Mouse (Mus musculus) heart, adult 11 months (tissue): Measurements from ENCODE around the gene Pde4dip.

Experiments used
- DNase-seq: peaks from one replicate; pipeline ENCODE4 v3.0.0; 2022

Pde4dip gene

GRCm38 (mm10) chr3:97888168-97888901, at the start of gene Pde4dip:
Pde4dip (minus strand) TSS chr3:97888707.
- no peak for DNase-seq

DNA sequence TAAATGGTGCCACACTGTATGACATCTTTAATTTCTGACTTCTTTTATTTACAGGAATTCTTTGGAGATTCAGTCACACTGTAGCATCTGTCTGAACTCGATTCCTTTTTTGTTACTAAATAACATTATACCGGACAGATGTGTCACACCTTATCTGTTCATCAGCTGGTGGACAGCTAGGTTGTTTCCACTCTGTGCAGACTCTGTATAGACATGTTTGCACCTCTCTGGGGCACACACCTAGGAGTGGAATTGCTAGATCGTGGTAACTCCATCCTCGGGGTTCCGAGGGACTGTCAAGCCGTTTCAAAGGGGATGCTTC, 49.4 kb upstream of the Pde4dip start:
- no peak for DNase-seq

GRCm38 (mm10) chr3:97937068-97937944, 48.8 kb upstream of the Pde4dip start:
- peak; percentile 81 for DNase-seq

- peak; percentile 64 for DNase-seq
Measured at GRCm38 (mm10) chr3:97934331-97935300, 46.1 kb upstream of the Pde4dip start.

DNA sequence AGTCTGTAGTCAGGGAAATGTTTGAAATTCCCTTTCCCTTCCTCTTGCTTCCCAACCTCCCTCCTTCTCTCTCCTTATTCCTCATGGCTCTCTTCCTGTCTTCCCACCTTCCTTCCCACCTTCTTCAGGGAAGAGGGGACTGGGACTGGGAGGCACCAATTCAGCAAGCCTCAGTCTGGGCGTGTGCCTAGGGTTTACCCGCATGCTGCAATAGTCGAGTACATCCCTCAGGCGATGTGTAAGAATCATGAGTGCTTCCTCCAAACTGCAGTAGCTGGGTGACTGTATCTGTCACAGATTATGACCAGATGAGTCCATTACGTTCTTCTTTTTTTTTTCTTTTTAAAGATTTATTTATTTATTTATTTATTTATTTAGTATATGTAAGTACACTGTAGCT, 45.3 kb upstream of the Pde4dip start:
- DNase-seq = peak; percentile 88

GRCm38 (mm10) chr3:97933251-97933650, 44.7 kb upstream of the Pde4dip start:
- peak; percentile 96 for DNase-seq

- DNase-seq = peak; percentile 18
Measured at GRCm38 (mm10) chr3:97932771-97933170, 44.3 kb upstream of the Pde4dip start.

DNA sequence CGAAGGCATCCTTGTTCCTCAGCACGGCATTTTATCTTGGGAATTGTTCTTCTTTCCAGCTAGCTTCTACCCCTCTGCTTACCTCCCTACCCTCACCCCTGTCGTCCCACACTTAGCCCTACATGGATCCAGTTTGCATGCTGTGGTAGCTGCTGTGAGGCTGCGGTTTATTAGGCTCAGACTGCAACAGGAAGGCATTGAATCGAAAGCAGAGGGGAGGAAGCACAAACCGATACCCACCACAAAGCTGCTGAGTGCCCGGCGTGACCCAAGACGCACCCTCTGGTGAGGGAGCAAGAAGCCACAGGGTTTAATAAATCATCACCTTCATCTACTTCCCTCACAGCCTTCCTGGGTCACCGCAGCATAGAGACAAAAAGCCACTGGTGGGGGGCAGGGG, 43.6 kb upstream of the Pde4dip start:
- peak; percentile 97 for DNase-seq

DNA sequence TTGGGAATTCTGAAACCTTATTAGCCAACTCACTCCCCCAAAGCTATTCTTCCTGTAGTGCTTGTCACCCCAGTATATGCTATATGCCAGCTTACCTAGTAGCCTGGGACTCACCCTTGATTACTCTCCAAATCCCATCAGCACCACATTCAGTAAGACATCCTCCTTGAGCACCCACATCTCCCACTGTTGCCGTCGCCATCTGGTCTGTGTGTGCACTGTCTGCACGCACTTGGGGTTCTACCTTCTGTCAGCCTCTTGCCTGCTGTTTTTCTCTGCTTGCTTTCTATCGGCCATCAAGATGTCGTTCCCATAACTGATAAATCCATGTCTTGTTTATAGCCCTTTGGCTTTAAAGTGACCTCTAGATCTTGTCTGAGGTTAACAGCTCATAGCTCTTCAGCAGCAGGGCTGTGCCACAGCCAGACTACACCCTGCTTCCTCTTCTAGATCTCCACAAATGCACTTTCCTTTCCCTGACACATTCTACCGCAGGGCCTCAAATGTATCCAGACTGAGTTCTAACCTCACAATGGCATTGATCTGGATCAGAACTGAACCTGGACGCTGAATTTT, 42.9 kb upstream of the Pde4dip start:
- DNase-seq = peak; percentile 91

DNA sequence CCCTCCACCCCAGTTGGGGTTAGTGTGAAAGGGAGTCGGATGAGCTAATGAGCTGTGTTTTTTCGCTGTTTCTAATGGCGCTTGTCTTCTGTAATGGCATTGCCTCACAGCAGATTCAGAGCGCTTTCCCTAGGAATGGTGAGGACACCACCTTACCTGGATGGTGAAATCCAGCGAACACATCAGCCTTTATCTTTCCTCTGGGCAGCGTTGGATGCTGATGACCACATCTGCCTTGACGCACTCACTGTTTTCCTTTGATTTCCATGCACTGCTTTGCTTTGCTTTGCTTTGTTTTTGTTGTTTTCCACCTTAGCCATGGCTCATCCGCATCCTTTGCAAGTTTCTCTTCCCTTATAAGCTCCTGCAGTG, 42.3 kb upstream of the Pde4dip start:
- peak; percentile 88 for DNase-seq

DNA sequence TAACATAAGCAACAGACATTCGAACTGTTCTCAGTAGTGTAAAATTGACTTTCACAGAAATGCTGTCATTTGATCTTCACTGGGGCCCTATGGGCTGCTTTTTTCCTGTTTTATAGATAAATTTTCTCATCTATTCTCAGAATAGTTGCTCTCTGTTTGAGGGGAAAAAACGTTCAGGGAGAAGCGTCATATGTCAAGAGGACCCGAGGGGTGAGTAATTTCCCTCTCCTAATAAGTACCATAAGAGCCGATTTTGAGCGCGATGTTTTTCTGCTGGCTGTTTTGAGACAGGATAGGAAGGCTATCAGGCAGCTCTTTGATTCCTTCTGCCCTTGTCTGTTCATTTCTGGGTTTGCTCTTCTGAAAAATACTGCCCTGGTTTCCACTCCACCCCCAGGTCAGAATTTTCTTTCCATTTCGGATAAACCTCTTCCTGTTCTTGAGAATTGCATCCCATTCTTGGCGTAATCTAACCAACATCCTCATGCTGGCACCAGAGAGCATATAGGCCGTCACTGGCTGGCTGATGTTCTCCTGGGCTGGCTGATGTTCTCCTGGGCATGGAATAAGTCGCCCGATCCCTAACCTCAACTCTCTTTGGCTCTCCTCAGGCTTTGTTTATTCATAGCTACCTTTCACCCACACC, 41.8 kb upstream of the Pde4dip start:
- DNase-seq = no peak

GRCm38 (mm10) chr3:97928968-97929858, 40.7 kb upstream of the Pde4dip start:
- peak; percentile 94 for DNase-seq

DNA sequence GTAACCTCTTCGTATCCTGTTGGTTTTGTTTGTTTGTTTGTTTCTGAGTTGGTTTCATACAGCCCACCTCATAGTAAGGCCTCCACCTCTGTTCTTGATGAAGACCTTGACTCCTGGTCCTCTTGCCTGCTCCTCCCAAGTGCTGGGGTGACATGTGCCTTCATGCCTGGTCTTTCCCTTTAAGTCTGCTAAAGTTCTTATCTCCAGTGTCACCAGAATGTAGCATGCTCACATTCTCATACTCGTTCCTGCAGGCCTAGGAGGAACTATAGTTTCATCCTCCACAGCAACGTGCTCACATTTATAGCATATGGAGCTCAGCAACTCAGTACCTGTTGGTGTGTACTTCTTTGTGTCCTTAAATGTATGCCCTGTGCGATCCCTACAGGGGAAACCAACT, 38.8 kb upstream of the Pde4dip start:
- peak; percentile 70 for DNase-seq

GRCm38 (mm10) chr3:97925246-97925645, 36.7 kb upstream of the Pde4dip start:
- peak; percentile 64 for DNase-seq

DNA sequence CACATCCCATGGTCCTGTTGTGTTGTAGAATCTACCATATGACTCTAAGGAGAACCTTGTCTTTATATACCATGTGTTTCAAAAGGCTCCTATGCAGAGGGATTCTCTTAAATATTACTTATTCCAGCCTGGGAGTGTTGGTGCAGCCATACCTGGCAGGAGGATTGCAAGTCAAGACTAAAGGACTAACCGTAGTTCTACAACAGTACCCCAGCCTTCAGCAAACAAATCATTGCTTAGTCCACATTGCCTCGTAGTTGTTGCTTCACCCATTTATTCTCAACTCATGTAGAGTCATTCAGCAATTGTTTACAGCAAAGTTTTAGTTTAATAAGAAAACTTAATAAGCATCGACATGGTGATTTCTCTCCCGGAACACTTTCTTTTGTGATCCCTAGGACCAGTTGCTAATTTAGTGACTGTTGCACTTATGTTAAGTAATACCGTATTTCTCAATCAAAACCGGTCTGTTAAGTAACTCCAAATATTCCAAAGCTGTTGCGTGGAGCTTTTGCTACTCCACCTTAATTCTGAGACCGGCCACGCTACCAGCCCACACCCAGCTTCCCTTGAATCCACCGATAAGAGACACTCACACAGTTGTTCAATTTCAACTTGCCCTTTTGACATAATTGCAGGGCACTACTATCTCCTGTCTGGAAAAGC, 30.5 kb upstream of the Pde4dip start:
- peak; percentile 22 for DNase-seq

DNA sequence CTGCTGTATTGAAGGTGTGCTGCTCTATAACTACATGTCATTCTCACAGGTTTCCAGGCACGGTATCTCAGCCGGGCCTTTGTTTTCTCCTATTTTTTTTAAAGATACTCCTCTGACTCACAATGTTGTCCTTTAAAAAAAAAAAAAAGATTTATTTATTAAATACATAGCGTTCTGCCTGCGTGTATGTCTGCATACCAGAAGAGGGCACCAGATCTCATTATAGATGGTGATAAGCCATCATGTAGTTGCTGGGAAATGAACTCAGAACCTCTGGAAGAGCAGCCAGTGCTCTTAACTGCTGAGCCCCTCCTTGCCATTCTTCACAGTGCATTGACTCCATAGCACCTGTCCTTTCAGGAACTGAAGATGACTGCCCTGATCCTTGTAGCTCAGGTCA, 26.6 kb upstream of the Pde4dip start:
- peak; percentile 42 for DNase-seq

DNA sequence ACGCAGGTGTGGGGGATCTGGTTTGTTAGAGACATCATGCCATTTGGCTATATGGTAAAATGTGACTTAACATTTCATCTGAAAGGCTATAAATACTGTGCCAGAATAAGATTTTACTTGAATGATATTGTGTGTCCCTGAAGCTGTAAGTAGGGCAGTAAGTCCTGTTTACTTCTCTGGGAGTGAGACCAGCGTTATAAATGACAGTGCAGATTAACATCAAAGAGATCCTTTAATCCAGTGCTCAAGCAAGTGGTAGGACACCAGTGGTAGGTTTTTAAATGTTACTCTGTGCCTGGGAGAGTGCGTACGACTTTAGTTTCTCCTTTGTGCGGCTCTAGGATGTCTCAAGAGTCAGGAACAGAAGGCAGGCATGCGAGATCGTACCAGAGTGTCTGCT, 22.6 kb upstream of the Pde4dip start:
- DNase-seq = peak; percentile 23

- DNase-seq = peak; percentile 8
Measured at GRCm38 (mm10) chr3:97909737-97910136, 21.2 kb upstream of the Pde4dip start.

- DNase-seq = no peak
Measured at GRCm38 (mm10) chr3:97901586-97901985, 13.1 kb upstream of the Pde4dip start.
